Mouse (Mus musculus) small intestine, adult 2 months (tissue): Measurements from ENCODE around the gene Cct5.

ENCODE experiments used
- CTCF ChIP-seq: fragments of 200-500 bp; IDR thresholded peaks from 2 replicates; pipeline ENCODE4 v1.5.1; 2012; ENCODE audit warnings: low read depth, mild to moderate bottlenecking, control low read depth, inconsistent platforms, low read length, moderate library complexity, mixed read lengths; ENCODE audit not compliant: insufficient replicate concordance, insufficient read length; ENCODE audit errors: extremely low read depth
- POLR2A ChIP-seq: fragments of 200-500 bp; IDR thresholded peaks from 2 replicates; pipeline ENCODE4 v1.6.1; 2012; ENCODE audit warnings: low read depth, mild to moderate bottlenecking, control low read depth, inconsistent platforms, low read length, moderate library complexity

GRCm38 (mm10) chr15:31614666-31615065 is 13.1 kb upstream of the Cct5 start:
- no peak for TF ChIP-seq CTCF
- no peak for TF ChIP-seq POLR2A
